Mouse (Mus musculus): ENCODE measurements around the gene Cars. TPM values are rescaled to one million over a fixed set of nuclear protein-coding genes. Genes with fewer than 3 reads are reported as not detected.

Cars gene
- total RNA-seq, 2 experiments from 2014 or later = 46.3 to 51.5 TPM

DNA sequence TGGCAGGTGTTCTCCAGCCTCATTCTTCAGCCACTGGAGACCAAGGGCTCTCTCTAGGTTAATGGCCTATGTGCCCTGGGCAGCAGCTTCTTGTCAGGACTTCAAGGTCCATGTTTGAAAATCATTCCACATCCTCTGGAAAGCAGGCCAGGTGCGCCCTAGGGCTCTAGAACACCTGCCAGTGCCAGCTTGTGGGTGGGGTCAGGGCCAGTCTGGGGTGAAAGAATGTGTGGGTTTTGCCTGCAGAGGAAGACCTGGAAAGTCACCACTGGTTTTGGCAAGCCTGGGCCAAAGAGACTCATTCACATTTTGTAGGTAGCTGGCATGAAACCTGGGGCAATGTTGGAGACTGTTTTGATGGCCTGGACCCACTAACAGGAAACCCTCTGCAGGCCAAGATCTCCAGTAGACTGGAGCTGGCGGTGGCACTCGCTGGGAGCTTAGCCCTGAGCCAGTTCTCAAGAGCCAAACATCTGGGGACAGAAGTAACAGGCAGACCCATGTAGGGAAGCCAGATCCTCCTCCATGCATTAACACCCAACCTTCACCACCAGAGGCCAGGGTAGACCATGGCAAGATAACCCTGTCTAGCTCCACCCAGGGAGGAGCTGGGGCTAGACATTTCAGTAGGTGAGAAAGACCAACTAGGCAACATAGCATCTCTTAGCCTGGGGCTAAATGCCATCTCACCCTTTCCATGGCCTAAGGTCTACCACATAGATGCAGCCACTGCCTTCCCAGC, 89.1 kb downstream of the Cars start:
- DNase-seq = no peak

DNA sequence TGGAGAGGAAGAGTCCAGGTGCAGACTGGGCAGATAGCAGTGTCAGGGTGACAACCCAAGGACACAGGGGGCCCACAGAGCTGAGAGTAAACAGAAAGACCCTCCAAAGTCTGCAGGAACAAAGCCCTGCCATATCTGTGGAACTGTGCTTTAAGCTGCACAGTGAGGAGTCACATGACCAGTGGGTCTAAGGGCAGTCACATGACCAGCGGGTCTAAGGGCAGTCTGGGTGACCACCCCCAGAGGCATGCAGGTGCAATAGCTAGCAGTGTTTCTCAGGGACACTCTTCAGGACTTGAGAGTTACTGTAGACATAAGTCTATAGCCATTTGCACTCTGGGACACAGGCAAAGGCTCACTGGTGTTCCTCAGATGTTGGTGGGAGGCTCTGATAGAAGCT, 90.3 kb downstream of the Cars start:
- DNase-seq = no peak

Small RNAs within 50 kb of the gene (microRNA-seq; reads per million reads assigned to microRNA genes)
- 0 to 0.21 reads per million in 2 experiments for gene Mir7064

Other genes with a start within 250 kb of the Cars start
- gene Cdkn1c, start 139.0 kb downstream of the Cars start, total RNA-seq (2021) = 1 to 10 TPM; 3.6 to 6.7 TPM
- gene Slc22a18, start 126.4 kb downstream of the Cars start, total RNA-seq (2021) = under 1 TPM; 0.28 to 0.65 TPM
- gene Phlda2, start 96.9 kb downstream of the Cars start, total RNA-seq (2021) = not detected
- gene Nap1l4, start 51.0 kb downstream of the Cars start, total RNA-seq (2021) = 100 to 1,000 TPM; 114 to 122 TPM
- gene Tnfrsf26, start 28.6 kb upstream of the Cars start, total RNA-seq (2021) = under 1 TPM in 1 of 2 experiments, not detected in 1; 0.10 TPM
- gene Tnfrsf22, start 49.6 kb upstream of the Cars start, total RNA-seq (2021) = 1 to 10 TPM; 1.7 to 2.7 TPM
- gene Tnfrsf23, start 85.8 kb upstream of the Cars start, total RNA-seq (2021) = 1 to 10 TPM; 1.1 to 1.4 TPM
- gene Osbpl5, start 156.9 kb upstream of the Cars start, total RNA-seq (2021) = 10 to 100 TPM; 28.2 to 28.3 TPM
- gene Mrgprg, start 166.9 kb upstream of the Cars start, total RNA-seq (2021) = not detected
- 1 to 10 TPM; 5.4 to 6.5 TPM for gene Mrgpre, start 184.4 kb upstream of the Cars start, total RNA-seq (2021)
- gene Nadsyn1, start 222.8 kb upstream of the Cars start, total RNA-seq (2021) = 1 to 10 TPM; 5.9 to 6.9 TPM
- 10 to 100 TPM; 39.0 to 40.8 TPM for gene Dhcr7, start 223.1 kb upstream of the Cars start, total RNA-seq (2021)

All from layer of hippocampus, postnatal 36 days (tissue).